Mouse (Mus musculus): ENCODE results near the gene Lrrc8d.

GRCm38 (mm10) chr5:105754803-105755202, 55.0 kb downstream of the Lrrc8d start:
- no peak for TF ChIP-seq GATA1 (IDR thresholded peaks at IDR 0.05; ENCODE audit: low read length)
- no peak for TF ChIP-seq TAL1 (IDR thresholded peaks at IDR 0.05; ENCODE audit: low read length)
